Mouse (Mus musculus) CD4-positive, CD25-positive, alpha-beta regulatory T cell, adult 4 months (primary cell): ENCODE results near the gene Slc39a11. TPM values are rescaled to one million over a fixed set of nuclear protein-coding genes. Genes with fewer than 3 reads are reported as not detected.
A peak's percentile ranks its signal among the peaks of the same experiment; 100 is the strongest.

Experiments
- ATAC-seq: one replicate; pipeline ENCODE4 v1.8.0; 2017
- polyA plus RNA-seq, 2 experiments: library from polyadenylated mRNA; unstranded; fragments of 100-300 nt; shearing (Covaris generic); gene quantifications; one replicate each; pipeline ENCODE4 v1.2.1; 2017

Slc39a11 gene
- polyA plus RNA-seq, 2 experiments from 2014 or later, result 12.0 to 17.9 TPM

DNA sequence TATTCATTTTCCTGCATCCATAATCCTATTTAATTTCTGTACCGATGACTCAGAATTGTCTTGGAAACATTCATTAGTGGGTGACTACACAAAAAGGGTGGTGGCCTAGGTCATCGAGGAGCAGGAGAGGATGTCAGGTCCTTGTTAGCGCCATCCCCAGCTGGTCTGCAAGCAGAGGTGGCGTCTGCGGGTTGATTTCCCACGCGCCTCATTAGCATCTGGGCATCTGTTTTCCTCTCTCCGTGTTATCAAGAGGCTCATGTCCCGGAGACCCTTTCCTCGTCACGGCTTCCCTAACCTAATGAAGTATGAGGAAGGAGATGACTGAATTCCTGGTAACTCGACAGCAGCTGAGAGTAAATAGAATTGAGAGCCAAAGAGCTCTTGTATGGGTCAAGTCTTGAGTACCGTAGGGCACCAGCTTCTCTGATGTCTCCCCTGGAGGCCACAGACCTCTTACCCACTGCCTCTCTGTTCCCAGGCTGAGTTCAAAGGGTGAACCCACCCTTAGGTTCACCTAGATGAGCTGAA is 319.8 kb downstream of the Slc39a11 start:
- no peak for ATAC-seq

DNA sequence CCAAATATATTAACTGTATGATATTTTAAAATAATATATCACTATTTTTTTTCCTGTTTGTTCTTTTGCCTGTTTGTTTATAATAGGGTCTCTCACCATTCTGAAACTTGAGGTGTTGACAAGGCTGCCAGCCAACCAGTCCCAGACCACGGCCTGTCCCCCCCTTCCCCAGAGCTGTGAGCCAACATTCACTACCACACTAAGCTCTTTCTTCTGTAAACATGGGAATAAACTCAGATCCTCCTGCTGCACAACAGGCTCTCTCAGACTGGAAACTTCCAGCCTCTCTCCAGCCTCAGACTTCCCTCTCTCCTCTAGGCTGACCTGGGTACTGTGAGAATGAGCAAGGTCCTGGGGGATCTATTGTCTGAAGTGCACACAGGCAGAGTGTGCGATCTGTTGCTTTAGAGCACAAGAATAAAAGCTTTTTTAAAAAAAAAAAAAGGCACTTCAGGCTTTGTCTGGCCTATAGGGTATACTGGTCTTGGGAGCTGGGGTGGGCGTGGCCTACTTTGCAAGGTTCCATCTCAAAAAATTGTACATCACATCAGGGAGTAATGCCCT is 322.3 kb downstream of the Slc39a11 start:
- no peak for ATAC-seq

DNA sequence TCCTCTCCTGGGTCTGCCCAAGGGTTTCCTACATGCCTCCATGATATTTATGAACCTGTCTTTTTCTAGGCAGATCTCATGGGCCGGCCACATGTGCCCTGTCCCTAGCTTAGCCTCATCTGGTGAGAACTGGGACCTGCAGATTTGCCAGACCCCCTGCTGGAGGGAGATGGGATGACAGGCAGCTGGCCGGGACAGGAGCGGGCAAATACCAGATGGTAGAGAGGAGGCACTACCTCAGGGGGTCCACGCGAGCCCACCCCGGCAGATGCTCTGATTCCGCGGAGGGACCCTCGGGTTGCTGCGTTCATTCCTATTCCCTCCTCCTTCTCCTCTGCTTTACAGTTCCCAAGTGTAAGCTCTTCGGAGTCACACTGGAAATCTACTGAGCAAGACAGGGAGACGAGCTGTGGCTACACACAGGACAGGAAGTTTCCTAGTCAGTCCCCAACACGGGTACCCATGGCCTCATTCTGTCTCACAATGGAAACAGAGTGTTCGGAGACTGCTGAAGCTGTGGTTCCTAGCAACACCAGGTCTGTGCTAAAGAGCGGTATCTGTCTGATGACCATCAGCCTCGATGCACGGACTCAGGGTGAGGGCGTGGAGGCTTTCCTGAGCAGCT is 323.4 kb downstream of the Slc39a11 start:
- peak; percentile 77 for ATAC-seq

DNA sequence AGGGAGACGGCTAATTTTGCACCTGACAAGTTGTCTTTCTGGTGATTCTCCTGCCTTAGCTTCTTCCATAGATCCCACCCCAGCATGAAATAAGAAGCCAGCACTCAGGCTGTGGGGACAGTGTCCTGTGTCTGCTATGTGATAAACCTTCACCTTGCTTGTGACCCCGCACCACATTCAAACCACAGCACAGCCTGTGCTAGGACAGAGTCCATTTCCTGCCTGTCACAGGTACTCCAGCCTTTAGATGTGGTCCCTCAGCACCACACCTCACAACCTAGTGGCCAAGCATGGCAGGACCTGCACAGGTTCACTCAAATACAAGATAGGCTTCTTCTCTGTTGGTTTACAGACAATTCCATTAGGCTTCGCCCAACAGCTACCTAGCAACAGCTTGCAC is 328.3 kb downstream of the Slc39a11 start:
- no peak for ATAC-seq

DNA sequence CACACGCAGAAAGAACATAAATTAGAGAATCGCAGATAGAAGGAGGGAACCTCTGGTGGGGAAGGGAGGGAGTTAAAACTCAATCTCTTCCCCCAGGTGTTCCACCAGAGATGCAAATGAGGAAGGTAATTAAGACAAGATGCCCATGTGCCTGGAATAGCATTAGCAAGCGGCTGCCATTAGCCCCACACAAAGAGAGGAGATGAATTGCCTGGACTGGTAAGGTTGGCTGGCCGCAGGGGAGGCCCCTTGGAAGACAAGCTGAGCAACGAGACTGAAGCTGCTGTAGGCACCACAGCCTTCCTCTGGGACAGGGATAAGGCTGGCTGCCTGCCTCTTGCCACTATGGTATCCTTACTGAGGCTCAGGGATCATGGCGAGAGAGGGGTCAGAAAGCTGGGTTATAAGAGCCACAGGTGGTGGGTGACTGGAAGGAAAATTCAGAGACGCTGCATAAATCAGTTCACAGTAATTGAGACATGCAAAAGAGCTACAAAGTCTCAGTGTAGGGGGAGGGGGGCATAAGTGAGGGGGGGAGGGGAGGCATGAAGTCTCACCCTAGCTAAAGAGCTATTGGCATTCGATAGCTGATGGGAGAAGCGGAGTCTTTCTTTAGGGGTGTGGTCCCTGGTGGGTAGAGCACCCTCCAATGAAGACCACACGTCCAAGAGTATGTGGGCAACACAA is 340.5 kb downstream of the Slc39a11 start:
- ATAC-seq, result no peak

DNA sequence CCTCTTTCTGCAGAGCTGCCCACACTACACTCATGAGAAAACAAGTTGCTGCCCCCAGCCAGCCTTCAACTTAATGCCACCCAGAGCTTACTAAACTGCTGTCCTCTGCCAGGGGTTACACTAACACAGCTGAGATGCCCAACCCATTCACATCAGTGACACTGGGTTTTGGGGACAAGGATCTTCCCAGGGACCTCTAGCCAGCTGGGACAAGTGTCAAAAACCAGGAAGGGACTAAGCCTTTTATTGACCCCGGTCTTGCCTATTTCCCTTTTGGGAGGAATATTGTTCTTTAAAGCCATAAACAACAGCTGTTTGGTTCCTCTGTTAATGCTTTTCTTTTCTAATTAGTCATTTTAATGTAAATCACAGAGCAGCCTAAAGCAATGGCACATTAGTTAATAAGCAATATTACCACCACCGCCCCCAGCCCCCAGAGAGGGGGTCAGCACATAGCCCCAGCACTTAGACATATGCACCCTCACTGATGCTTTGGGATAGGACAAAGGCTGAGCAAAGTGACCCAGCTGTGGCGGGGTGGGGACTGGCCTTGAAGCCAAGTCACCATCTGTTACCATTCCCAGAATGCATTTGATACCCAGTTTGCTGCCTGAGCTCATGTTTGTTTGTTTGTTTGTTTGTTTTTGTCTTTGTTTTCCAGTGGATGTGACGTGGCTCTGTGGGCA is 341.5 kb downstream of the Slc39a11 start:
- ATAC-seq, result no peak

DNA sequence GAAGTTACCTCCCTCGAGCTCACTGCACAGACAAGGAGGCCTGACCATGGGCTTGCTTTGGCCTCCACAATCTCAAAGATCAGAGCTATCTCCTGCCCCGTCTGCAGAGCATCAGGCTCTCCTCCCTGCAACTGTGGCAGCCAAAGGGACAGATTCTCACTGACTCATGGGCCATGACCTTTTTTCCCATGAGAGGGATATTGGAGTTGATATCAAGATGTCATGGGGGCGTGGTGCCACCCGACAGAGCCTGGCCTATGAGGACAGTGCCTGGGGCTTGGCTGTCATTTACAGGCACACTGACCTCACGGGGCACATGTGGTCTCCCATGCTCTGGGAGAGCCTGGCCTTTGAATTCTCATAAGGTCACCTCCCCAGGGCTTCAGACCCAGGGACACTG is 346.7 kb downstream of the Slc39a11 start:
- no peak for ATAC-seq

DNA sequence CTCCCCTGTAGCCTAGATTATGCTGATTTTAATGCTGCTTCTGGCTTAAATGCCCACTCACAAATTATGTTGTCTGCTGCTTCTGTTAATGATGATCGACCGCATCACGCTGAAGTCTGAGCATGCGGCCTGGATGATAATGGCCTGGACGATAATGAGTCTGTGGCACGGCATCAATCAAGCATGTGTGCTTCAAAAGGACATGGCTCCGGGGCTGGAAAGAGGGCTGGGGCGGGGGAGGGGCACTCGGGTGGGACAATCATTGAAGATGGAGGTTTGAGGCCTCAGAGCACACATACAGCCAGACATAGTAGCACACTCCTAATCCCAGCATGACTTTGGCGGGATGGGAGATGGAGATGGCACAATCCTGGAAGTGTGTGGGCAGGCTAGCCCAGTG is 350.4 kb downstream of the Slc39a11 start:
- no peak for ATAC-seq

DNA sequence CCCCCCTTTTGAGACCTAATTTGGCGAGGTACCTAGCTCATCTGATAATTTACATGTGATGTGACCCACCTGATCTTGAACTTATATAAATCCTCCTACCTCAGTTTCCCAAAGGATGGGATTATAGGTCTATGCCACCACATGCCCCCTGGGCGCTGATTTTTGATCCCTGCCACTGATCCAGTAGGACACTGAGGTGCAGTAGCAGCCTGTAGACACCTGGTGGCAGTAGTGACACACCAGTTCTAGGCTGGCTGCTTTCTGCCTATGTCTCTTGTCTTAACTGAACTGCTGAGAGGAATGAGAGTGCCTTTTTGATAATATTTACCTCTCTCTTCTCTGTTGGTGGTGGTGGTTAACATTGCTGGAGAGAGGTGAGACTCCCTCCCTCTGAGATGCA is 352.1 kb downstream of the Slc39a11 start:
- peak; percentile 66 for ATAC-seq

DNA sequence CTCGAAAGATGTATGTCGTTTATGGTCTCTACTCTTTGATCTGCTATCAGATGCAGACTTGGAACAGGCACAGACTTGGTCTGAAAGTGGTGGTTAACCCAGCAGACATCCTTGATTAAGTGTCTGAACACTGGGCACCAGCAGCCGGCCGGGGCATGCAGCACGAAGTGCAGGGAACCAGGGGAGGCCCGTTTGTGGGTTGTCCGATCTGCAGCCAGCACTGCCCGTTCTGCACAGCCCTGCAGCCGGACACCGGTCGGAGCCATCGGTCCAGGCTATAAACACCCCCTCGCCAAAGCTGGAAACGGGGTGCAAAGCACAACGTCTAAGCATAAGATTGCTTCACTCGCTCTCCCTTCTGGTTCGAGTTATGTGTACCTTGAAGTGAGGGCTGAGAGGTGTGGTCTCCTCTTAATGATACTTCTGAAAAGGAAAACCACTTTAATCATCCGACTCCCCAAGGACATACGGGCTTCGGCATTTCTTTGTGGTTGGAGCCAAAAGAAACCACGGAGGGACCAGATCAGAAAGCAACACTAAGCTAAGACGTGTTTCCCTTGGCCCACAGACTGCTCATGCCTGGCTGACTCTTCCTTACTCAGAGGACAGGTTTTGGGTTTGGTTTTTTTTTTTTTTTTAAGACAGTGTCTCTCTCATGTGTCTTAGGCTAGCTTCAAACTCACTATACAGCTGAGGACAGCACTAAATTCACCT is 352.8 kb downstream of the Slc39a11 start:
- ATAC-seq, result no peak

DNA sequence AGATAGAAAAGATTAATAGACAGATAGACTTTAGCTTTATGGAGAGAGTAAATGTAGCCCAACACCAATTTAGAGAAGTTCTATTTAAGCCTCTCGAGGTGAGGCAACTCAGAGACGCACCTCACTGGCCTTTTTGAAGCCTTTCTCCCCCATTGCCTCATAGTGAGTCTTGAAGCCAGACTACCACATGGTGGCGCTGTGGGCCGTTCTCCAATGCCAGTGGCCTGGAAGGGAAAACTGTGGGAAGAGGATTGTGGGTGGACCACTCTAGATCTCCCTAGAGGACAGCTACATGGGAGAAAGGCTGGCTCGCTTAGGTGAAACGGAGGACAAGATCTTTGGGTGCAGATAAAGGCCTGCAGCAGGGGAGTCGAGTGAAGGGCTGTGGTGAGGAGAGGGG is 353.7 kb downstream of the Slc39a11 start:
- ATAC-seq, result no peak

DNA sequence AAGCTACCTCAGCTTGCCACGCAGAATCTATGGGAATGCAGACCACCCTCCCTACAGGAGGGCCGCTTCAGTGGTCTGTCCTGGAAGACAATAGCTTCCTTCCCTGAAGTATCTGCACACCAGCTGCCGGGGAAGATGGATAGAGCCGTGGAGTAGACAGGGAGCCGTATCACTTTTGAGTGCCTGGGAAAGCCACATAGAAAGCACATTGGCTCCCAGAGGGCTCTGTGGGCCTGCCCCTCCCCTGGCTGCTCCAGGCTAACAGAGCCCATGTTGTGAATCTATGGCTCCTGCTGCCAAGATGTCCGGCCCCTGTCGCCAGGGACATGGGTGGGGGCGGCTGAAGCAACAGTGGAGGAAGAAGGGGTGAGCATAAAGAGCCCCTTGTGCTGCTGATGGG is 355.4 kb downstream of the Slc39a11 start:
- no peak for ATAC-seq

DNA sequence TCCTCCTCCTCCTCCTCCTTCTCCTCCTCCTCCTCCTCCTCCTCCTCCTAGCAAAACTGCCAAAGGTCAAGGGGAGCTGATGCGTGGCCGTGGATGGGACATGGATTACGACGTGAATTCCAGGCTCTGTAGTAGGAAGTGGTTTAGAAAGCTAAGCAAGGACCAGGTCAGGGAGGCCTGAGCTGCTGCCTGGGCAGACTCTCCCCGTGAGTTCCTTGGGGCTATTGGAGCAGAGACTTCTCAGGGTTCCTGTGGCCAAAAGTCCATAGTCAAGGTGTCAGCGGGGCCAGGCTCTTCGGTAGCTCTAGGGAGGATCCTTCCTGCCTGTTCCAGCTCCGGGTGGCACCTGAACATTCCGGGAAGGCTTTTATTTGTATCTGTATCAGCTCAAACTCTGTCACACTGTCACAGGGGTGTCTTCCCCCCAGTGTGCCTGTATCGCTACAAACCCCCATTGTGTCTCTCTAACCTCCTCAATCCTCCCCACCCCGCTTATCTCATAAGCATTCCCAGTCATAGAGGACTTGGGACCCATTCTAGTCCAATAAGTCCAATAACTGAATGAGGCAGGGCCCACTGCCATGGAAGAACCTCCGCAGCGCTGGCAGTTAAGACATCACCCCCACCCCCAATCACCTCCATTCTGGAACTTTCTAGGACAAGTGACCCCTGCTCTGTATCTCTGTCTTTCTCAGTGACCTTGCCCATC is 356.8 kb downstream of the Slc39a11 start:
- ATAC-seq, result no peak

DNA sequence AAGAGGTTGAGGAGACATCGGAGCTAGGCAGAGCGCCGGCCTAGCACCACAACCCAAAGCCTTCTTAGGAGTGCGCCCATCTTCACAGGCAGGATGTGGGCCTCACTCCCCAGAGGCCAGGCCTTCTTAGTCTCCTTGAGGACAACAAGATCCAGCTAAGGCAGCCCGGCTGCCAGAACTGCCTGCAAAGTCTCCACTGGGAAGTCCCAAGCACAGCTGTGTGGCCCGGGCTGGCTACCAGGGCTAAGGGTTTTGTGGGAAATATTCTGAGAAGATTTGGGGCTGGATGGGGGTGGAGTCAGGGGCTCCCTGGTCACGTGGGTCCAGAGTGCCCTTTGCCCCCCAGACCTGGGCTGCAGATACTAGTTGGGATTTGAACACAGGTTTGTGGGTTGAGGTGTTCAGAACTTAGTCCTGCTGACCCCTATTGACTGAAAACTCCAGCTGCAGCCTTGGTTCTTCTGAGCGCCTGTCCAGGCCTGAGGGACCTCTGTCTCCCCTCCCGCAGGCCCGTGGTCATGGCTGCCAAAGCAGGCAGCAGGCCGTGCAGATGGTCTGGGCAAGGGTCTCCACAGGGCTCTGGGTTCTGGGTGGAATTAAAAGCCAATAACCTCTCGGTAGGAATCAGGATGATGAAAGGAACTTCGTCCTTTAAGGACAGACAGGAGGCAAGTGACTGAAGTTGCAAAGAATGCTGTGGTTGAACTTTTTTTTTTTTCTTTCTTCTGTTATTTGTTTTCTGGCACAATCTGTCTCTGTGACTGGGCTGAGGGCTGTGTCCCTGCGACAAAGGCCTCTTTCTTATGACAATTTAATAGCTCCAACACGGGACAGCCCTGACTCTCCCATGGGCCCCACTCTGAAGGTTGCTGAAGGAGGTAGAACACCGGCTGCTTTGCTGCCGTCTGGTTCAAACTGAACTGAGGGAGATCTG is 357.8 kb downstream of the Slc39a11 start:
- ATAC-seq, result no peak

DNA sequence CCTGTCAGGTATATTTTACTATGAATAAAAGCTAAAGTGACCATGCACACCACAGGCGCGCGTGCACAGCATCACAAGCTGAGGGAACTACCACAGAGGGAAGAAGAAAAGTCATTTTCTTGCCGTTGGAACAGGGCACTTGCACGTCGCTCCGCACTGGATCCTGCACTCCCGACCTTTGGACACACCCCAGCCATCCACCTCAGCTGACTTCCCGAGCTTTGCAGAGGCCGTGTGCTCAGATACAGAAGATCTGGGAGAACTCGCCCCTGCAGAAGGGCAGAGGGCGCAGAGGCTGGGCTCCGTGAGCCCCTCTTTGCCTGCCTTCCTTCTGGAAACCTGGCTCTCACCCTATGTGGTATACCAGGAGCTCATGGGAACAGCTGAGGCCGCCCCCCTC is 359.0 kb downstream of the Slc39a11 start:
- ATAC-seq, result no peak

DNA sequence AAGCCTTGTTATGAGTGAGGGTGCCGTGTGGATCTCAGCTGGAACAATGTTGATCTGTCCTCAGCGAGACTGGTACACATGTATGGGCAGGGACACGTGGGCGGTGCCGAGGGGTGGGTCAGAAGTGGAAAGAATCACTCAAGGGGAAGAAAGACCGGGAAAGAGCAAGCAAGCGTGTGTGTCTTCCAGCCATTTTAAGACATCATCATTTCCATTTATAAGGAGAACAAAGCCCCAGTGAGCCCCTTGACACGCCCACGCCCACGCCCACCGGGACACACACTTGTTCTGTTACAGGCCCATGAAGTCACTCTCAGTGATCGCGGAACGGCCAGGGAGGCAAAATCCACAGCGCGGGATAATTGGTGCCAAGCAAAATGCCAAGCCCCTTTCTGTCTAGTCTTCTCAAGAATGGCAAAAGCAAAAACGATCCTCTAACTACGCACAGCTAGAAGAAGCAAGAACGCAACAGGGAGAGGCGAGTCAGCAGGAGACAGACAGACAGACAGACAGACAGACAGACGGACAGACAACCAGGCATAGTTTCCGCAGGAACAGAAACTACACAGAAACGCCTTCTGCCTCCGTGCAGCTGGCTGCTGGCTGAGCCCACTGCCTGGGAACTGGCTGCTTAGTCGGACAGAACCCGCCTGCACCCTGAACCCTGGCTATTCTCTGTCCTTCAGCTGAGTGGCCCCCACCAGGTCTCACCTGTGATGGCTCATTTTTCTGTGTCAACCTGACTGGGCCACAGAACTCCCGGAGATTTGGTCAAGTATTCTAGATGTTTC is 364.7 kb downstream of the Slc39a11 start:
- ATAC-seq, result no peak

DNA sequence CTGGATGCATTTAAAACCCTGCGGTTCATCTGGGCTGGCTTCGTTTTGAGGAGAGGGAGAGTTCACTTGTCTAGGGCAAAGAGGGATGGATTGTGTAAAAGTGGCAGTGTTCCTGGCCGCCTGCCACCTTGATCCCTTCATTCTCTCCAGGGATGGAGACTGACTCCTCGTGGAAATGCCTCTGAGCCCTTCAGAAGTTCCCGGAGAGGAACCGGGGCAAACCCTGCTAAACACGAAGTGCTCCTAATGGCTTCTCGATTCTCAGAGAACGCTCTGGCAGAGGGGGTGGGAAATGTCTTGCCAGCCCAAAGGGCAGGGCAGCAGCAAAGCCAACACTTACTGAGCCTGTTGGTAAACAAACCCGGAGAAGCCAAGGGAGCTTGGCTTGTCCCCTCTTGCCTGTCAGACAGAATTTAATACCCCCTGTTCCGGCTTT is 366.5 kb downstream of the Slc39a11 start:
- no peak for ATAC-seq

DNA sequence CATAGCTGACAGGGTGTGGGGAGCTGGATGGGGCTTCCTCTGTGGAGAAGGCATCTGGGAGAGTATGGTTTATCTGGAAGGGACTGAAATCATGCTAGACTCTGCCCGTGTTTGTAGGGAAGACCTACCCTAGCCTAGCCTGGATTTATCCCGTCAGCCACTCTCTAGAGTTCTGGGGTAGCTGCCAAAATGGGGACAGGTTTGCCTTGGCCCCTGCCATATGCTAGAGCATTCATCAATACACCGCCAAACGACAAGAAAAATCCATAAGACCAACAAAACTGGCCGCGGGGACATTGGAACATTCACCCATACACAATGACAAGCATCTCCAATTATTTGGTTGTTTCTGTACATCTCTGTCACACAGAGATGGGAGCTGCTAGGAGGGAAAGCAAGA is 371.6 kb downstream of the Slc39a11 start:
- no peak for ATAC-seq

DNA sequence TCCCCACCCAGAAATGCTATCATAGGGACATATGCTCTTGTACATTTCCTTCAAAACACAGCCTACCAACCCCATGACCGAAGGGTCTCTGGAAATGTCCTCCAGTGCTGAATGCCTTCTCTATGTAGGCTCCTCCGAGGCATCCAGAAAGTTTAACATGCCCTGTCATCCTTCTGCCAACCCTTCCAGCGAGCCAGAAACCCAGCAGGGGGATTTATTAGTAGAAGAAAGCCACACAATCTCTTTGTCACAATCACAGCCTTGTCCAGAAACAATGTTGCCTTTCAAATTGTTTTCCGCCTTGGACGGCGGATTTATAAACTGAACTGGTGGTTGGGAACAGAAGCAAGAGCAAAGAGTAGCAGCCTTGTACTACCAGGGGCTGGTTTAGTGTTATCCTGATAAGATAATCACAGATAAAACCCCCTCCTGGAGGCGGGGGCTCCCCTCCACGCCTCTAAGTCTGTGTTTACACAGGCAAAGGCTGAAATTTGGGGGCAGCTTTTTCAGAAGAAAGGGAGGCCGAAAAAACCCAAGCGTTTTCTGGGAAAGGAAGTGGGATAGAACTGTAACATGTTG is 372.8 kb downstream of the Slc39a11 start:
- no peak for ATAC-seq

DNA sequence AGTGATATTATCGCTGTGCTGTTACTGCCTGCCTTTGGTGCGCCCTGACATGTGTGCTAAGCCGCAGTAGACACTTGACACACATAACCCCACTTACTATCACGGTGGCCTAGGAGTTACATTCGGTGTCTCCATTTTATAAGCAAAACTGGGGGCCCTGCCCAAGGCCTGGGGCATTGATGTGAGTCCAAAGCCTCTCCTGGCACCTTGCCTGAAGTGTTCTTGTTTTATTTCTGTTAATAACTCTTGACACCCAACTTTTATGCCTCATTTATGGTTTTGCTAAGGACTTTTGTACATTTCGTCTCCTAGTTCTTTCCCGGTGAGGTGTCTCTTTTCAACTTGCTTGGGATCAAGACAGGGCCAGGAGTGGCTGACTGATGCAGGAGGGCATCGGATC is 373.4 kb downstream of the Slc39a11 start:
- ATAC-seq, result no peak
